Mouse (Mus musculus): Measurements from ENCODE around the gene Unc13b. TPM values are rescaled to one million over a fixed set of nuclear protein-coding genes. Genes with fewer than 3 reads are reported as not detected.

The Unc13b gene
- polyA plus RNA-seq, 1 experiment from 2014 or later, result 0.36 TPM

GRCm38 (mm10) chr4:43248026-43248425, 189.3 kb downstream of the Unc13b start:
- Histone ChIP-seq H3K4me3 (ENCODE audit: inconsistent target) (no peak overlapping the region), H3K36me3 (ENCODE audit: inconsistent target) (no peaks in the 10 kb centered on the region), H3K79me2 (ENCODE audit: inconsistent target) (no peaks in the 10 kb centered on the region), H3K27ac (no peak overlapping the region)
- 94% methylated on average over 7 of the region's 7 CpGs for WGBS (ENCODE audit: missing documents)

GRCm38 (mm10) chr4:43248909-43249308, 190.2 kb downstream of the Unc13b start:
- Histone ChIP-seq H3K4me3 (ENCODE audit: inconsistent target) (no peak overlapping the region), H3K79me2 (ENCODE audit: inconsistent target) (no peaks in the 10 kb centered on the region), H3K27ac (no peak overlapping the region), H3K36me3 (ENCODE audit: inconsistent target) (no peaks in the 10 kb centered on the region)
- 92% methylated on average over 2 of the region's 2 CpGs for WGBS (ENCODE audit: missing documents)

- H3K4me3 ChIP-seq (ENCODE audit: inconsistent target), result no peak overlapping the region
- H3K36me3 ChIP-seq (ENCODE audit: inconsistent target), result no peaks in the 10 kb centered on the region
- 34% methylated on average over 6 of the region's 6 CpGs for WGBS (ENCODE audit: missing documents)
- H3K27ac ChIP-seq, result no peak overlapping the region
- H3K79me2 ChIP-seq (ENCODE audit: inconsistent target), result no peaks in the 10 kb centered on the region
These were observed 192.5 kb downstream of the Unc13b start for GRCm38 (mm10) chr4:43251269-43251668.

- no peaks in the 10 kb centered on the region for H3K79me2 ChIP-seq (ENCODE audit: inconsistent target)
- no peak overlapping the region for H3K27ac ChIP-seq
- no peak overlapping the region for H3K4me3 ChIP-seq (ENCODE audit: inconsistent target)
- H3K36me3 ChIP-seq (ENCODE audit: inconsistent target), result no peaks in the 10 kb centered on the region
- 100% methylated on average over 2 of the region's 2 CpGs for WGBS (ENCODE audit: missing documents)
These were observed 198.3 kb downstream of the Unc13b start for GRCm38 (mm10) chr4:43257040-43257439.

GRCm38 (mm10) chr4:43258556-43258955, 199.8 kb downstream of the Unc13b start:
- WGBS (ENCODE audit: missing documents), result 96% methylated on average over 4 of the region's 4 CpGs
- Histone ChIP-seq H3K27ac (no peak overlapping the region), H3K4me3 (ENCODE audit: inconsistent target) (no peak overlapping the region), H3K36me3 (ENCODE audit: inconsistent target) (no peaks in the 10 kb centered on the region), H3K79me2 (ENCODE audit: inconsistent target) (no peaks in the 10 kb centered on the region)

- Histone ChIP-seq H3K27ac (no peak overlapping the region), H3K4me3 (ENCODE audit: inconsistent target) (no peak overlapping the region), H3K79me2 (ENCODE audit: inconsistent target) (no peaks in the 10 kb centered on the region), H3K36me3 (ENCODE audit: inconsistent target) (no peaks in the 10 kb centered on the region)
- WGBS (ENCODE audit: missing documents), result 90% methylated on average over 3 of the region's 3 CpGs
These were observed 200.7 kb downstream of the Unc13b start for GRCm38 (mm10) chr4:43259435-43259834.

GRCm38 (mm10) chr4:43260096-43260495, 201.3 kb downstream of the Unc13b start:
- no peak overlapping the region for H3K4me3 ChIP-seq (ENCODE audit: inconsistent target)
- H3K27ac ChIP-seq, result no peak overlapping the region
- no peaks in the 10 kb centered on the region for H3K36me3 ChIP-seq (ENCODE audit: inconsistent target)
- WGBS (ENCODE audit: missing documents), result 82% methylated on average over 5 of the region's 5 CpGs
- H3K79me2 ChIP-seq (ENCODE audit: inconsistent target), result no peaks in the 10 kb centered on the region

GRCm38 (mm10) chr4:43262821-43263220, 204.1 kb downstream of the Unc13b start:
- H3K4me3 ChIP-seq (ENCODE audit: inconsistent target), result no peak overlapping the region
- no peaks in the 10 kb centered on the region for H3K36me3 ChIP-seq (ENCODE audit: inconsistent target)
- H3K79me2 ChIP-seq (ENCODE audit: inconsistent target), result no peaks in the 10 kb centered on the region
- 31% methylated on average over 6 of the region's 6 CpGs for WGBS (ENCODE audit: missing documents)
- peak overlapping the region; percentile 5; the same call in 1 of the 2 replicates for H3K27ac ChIP-seq

- WGBS (ENCODE audit: missing documents), result 40% methylated on average over 2 of the region's 2 CpGs
- Histone ChIP-seq H3K27ac (no peak overlapping the region), H3K36me3 (ENCODE audit: inconsistent target) (no peaks in the 10 kb centered on the region), H3K4me3 (ENCODE audit: inconsistent target) (no peak overlapping the region), H3K79me2 (ENCODE audit: inconsistent target) (no peaks in the 10 kb centered on the region)
These were observed 207.4 kb downstream of the Unc13b start for GRCm38 (mm10) chr4:43266146-43266545.

GRCm38 (mm10) chr4:43266623-43267322, 208.0 kb downstream of the Unc13b start, which contains the start of gene Atp8b5:
Gene Atp8b5 (plus strand): TSS chr4:43267159.
- Histone ChIP-seq H3K27ac (no peak within 1 kb of the TSS), H3K36me3 (ENCODE audit: inconsistent target) (no peaks in the 10 kb centered on the region), H3K79me2 (ENCODE audit: inconsistent target) (no peaks in the 10 kb centered on the region), H3K4me3 (ENCODE audit: inconsistent target) (no peak within 1 kb of the TSS)
- 4% methylated on average over 19 of the region's 19 CpGs for WGBS (ENCODE audit: missing documents)

GRCm38 (mm10) chr4:43267323-43267658, 208.5 kb downstream of the Unc13b start:
- no peaks in the 10 kb centered on the region for H3K79me2 ChIP-seq (ENCODE audit: inconsistent target)
- no peak overlapping the region for H3K4me3 ChIP-seq (ENCODE audit: inconsistent target)
- H3K27ac ChIP-seq, result no peak overlapping the region
- H3K36me3 ChIP-seq (ENCODE audit: inconsistent target), result no peaks in the 10 kb centered on the region
- 44% methylated on average over 2 of the region's 2 CpGs for WGBS (ENCODE audit: missing documents)

- WGBS (ENCODE audit: missing documents), result 98% methylated on average over 5 of the region's 5 CpGs
These were observed 226.7 kb downstream of the Unc13b start for GRCm38 (mm10) chr4:43285476-43285875.

GRCm38 (mm10) chr4:43287305-43287704, 228.6 kb downstream of the Unc13b start:
- WGBS (ENCODE audit: missing documents), result 11% methylated on average over 3 of the region's 3 CpGs
- Histone ChIP-seq H3K4me3 (ENCODE audit: inconsistent target) (no peak overlapping the region), H3K36me3 (ENCODE audit: inconsistent target) (no peaks in the 10 kb centered on the region)

More at GRCm38 (mm10) chr4:43285476-43285875, 226.7 kb downstream of the Unc13b start:
- Histone ChIP-seq H3K79me2 (ENCODE audit: inconsistent target) (no peaks in the 10 kb centered on the region), H3K27ac (no peak overlapping the region), H3K4me3 (ENCODE audit: inconsistent target) (no peak overlapping the region), H3K36me3 (ENCODE audit: inconsistent target) (no peaks in the 10 kb centered on the region)

GRCm38 (mm10) chr4:43294001-43294400, 235.2 kb downstream of the Unc13b start:
- H3K27ac ChIP-seq, result no peak overlapping the region
- H3K36me3 ChIP-seq (ENCODE audit: inconsistent target), result no peaks in the 10 kb centered on the region
- 42% methylated on average over 6 of the region's 6 CpGs for WGBS (ENCODE audit: missing documents)
- no peaks in the 10 kb centered on the region for H3K79me2 ChIP-seq (ENCODE audit: inconsistent target)
- no peak overlapping the region for H3K4me3 ChIP-seq (ENCODE audit: inconsistent target)

More at GRCm38 (mm10) chr4:43287305-43287704, 228.6 kb downstream of the Unc13b start:
- Histone ChIP-seq H3K79me2 (ENCODE audit: inconsistent target) (no peaks in the 10 kb centered on the region), H3K27ac (peak overlapping the region; percentile 10; the same call in 1 of the 2 replicates)

- Histone ChIP-seq H3K4me3 (ENCODE audit: inconsistent target) (no peak overlapping the region), H3K36me3 (ENCODE audit: inconsistent target) (no peaks in the 10 kb centered on the region), H3K79me2 (ENCODE audit: inconsistent target) (no peaks in the 10 kb centered on the region), H3K27ac (no peak overlapping the region)
- 88% methylated on average over 11 of the region's 11 CpGs for WGBS (ENCODE audit: missing documents)
These were observed 251.1 kb downstream of the Unc13b start for GRCm38 (mm10) chr4:43309696-43310338.

All from macrophage (primary cell).